Mouse (Mus musculus): ENCODE results near the gene Ndufb7. TPM values are rescaled to one million over a fixed set of nuclear protein-coding genes. Genes with fewer than 3 reads are reported as not detected.

Ndufb7 gene
- total and polyA plus RNA-seq, 2 experiments from 2014 or later = 155 to 392 TPM

DNA sequence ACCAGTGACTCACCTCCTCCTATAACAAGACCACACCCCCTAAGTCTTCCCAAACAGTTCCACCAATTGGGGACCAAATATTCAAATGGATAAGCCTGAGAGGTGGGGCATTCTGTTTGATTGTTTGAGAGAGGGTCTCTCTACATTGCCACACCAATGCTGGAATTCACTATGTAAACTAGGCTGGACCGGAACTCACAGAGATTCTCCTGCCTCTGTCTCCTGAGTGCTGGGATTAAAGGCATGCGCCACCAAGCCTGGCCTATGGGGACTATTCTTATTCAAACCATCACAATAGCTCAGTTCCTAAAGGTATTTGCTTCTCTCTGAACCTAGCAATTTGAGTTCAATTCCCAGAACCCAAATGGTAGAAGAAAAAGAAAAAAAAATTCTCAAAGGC lies 52.1 kb downstream of the Ndufb7 start:
- no peak for DNase-seq
- Histone ChIP-seq H3K9me3 (ENCODE audit: low read length) (no peaks in the 10 kb centered on the region), H3K9ac (no peak overlapping the region), H3K4me2 (ENCODE audit: low read depth) (no peak overlapping the region), H3K27me3 (ENCODE audit: insufficient read depth, low read length) (no peaks in the 10 kb centered on the region), H3K27ac (ENCODE audit: low read depth, low read length) (no peak overlapping the region), H3K4me3 (ENCODE audit: low read depth, low read length) (no peak overlapping the region), H3K36me3 (ENCODE audit: insufficient read depth) (peaks cover 9% of the 10 kb centered on the region; the same call in 1 of the 2 replicates), H3K4me1 (ENCODE audit: insufficient read depth) (no peaks in the 10 kb centered on the region)
- no peak for TF ChIP-seq CTCF (IDR thresholded peaks at IDR 0.05; ENCODE audit: low read depth)
- no peak for ATAC-seq
- 95% methylated on average over 2 of the region's 2 CpGs for WGBS

- no peak for DNase-seq
- no peak for ATAC-seq
- 89% methylated on average over 9 of the region's 9 CpGs for WGBS
- no peak for TF ChIP-seq CTCF (IDR thresholded peaks at IDR 0.05; ENCODE audit: low read depth)
- Histone ChIP-seq H3K4me1 (ENCODE audit: insufficient read depth) (no peaks in the 10 kb centered on the region), H3K9ac (no peak overlapping the region), H3K27ac (ENCODE audit: low read depth, low read length) (no peak overlapping the region), H3K4me2 (ENCODE audit: low read depth) (no peak overlapping the region), H3K27me3 (ENCODE audit: insufficient read depth, low read length) (no peaks in the 10 kb centered on the region), H3K9me3 (ENCODE audit: low read length) (no peaks in the 10 kb centered on the region), H3K36me3 (ENCODE audit: insufficient read depth) (no peaks in the 10 kb centered on the region), H3K4me3 (ENCODE audit: low read depth, low read length) (no peak overlapping the region)
Measured at GRCm38 (mm10) chr8:83619568-83620285, 53.3 kb downstream of the Ndufb7 start.

Other genes with a start within 250 kb of the Ndufb7 start
- 20.0 and 25.6 TPM in 2 replicates for gene Elmod2, start 234.2 kb upstream of the Ndufb7 start, total RNA-seq (2014; rRNA removed)
- 6.7 and 10.0 TPM in 2 replicates for gene Elmod2, start 234.2 kb upstream of the Ndufb7 start, polyA plus RNA-seq (2015; fragmentation: Nextera tagmentation; extraction: Ambion mirVana)
- not detected in 2 replicates for gene Mgat4d, start 218.2 kb upstream of the Ndufb7 start, total RNA-seq (2014; rRNA removed)
- not detected in 2 replicates for gene Mgat4d, start 218.2 kb upstream of the Ndufb7 start, polyA plus RNA-seq (2015; fragmentation: Nextera tagmentation; extraction: Ambion mirVana)
- gene Clgn, start 176.8 kb upstream of the Ndufb7 start, total RNA-seq (2014; rRNA removed) = 3.4 and 3.5 TPM in 2 replicates
- 4.6 and 5.7 TPM in 2 replicates for gene Clgn, start 176.8 kb upstream of the Ndufb7 start, polyA plus RNA-seq (2015; fragmentation: Nextera tagmentation; extraction: Ambion mirVana)
- gene Scoc, start 108.3 kb upstream of the Ndufb7 start, total RNA-seq (2014; rRNA removed) = 404 and 447 TPM in 2 replicates
- gene Scoc, start 108.3 kb upstream of the Ndufb7 start, polyA plus RNA-seq (2015; fragmentation: Nextera tagmentation; extraction: Ambion mirVana) = 418 and 475 TPM in 2 replicates
- not detected in 2 replicates for gene Olfr370, start 30.9 kb upstream of the Ndufb7 start, total RNA-seq (2014; rRNA removed)
- 0.04 TPM in 1 of 2 replicates, not detected in the other for gene Olfr370, start 30.9 kb upstream of the Ndufb7 start, polyA plus RNA-seq (2015; fragmentation: Nextera tagmentation; extraction: Ambion mirVana)
- gene Tecr, start 41.3 kb downstream of the Ndufb7 start, total RNA-seq (2014; rRNA removed) = 762 and 857 TPM in 2 replicates
- 1,089 and 1,117 TPM in 2 replicates for gene Tecr, start 41.3 kb downstream of the Ndufb7 start, polyA plus RNA-seq (2015; fragmentation: Nextera tagmentation; extraction: Ambion mirVana)
- 41.2 and 46.6 TPM in 2 replicates for gene Dnajb1, start 41.5 kb downstream of the Ndufb7 start, total RNA-seq (2014; rRNA removed)
- 40.7 and 65.1 TPM in 2 replicates for gene Dnajb1, start 41.5 kb downstream of the Ndufb7 start, polyA plus RNA-seq (2015; fragmentation: Nextera tagmentation; extraction: Ambion mirVana)
- 77.8 and 85.3 TPM in 2 replicates for gene Gipc1, start 86.0 kb downstream of the Ndufb7 start, total RNA-seq (2014; rRNA removed)
- gene Gipc1, start 86.0 kb downstream of the Ndufb7 start, polyA plus RNA-seq (2015; fragmentation: Nextera tagmentation; extraction: Ambion mirVana) = 119 and 135 TPM in 2 replicates
- 0.46 and 0.57 TPM in 2 replicates for gene Ptger1, start 100.0 kb downstream of the Ndufb7 start, total RNA-seq (2014; rRNA removed)
- gene Ptger1, start 100.0 kb downstream of the Ndufb7 start, polyA plus RNA-seq (2015; fragmentation: Nextera tagmentation; extraction: Ambion mirVana) = 0.20 and 0.27 TPM in 2 replicates
- 70.8 and 72.6 TPM in 2 replicates for gene Pkn1, start 132.5 kb downstream of the Ndufb7 start, total RNA-seq (2014; rRNA removed)
- 18.5 and 25.2 TPM in 2 replicates for gene Pkn1, start 132.5 kb downstream of the Ndufb7 start, polyA plus RNA-seq (2015; fragmentation: Nextera tagmentation; extraction: Ambion mirVana)
- 54.1 and 58.4 TPM in 2 replicates for gene Ddx39, start 148.5 kb downstream of the Ndufb7 start, total RNA-seq (2014; rRNA removed)
- gene Ddx39, start 148.5 kb downstream of the Ndufb7 start, polyA plus RNA-seq (2015; fragmentation: Nextera tagmentation; extraction: Ambion mirVana) = 76.3 and 79.5 TPM in 2 replicates
- gene Adgre5, start 174.7 kb downstream of the Ndufb7 start, total RNA-seq (2014; rRNA removed) = 9.2 and 9.9 TPM in 2 replicates
- 6.7 and 9.2 TPM in 2 replicates for gene Adgre5, start 174.7 kb downstream of the Ndufb7 start, polyA plus RNA-seq (2015; fragmentation: Nextera tagmentation; extraction: Ambion mirVana)

All from forebrain, postnatal 0 days (tissue).